Mouse (Mus musculus) lung, postnatal 10 days (tissue): Measurements from ENCODE around the gene Galnt13.
"Not testable (repeated sequence)": the region's sequence is repeated elsewhere in the genome, so short reads cannot be mapped to it uniquely, and the experiment has no call there.

Source experiments
- DNase-seq: peaks from one replicate; pipeline ENCODE4 v3.0.0; 2021

Gene Galnt13

DNA sequence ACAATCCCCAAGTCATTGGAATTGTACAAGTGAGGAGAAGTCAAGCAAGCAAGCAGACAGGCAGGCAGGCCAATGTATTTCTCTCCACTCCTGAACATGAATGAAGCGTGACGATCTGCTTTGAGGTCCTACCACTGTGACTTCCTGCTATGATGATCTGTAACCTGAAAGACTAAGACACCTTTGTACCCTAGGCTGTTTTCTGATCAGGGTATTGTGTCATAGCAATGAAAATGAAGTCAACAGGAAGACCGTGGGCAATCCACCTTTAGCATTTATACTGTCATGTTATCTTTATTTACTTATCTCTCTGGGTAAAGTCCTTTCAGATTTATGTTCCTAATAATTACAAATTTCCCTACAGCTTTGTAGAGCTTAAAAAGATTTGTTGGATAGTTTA lies 500.3 kb downstream of the Galnt13 start:
- no peak for DNase-seq

- DNase-seq: no peak
These were observed 501.2 kb downstream of the Galnt13 start for GRCm38 (mm10) chr2:54937306-54937705.

- DNase-seq: no peak
These were observed 502.0 kb downstream of the Galnt13 start for GRCm38 (mm10) chr2:54938075-54938474.

DNA sequence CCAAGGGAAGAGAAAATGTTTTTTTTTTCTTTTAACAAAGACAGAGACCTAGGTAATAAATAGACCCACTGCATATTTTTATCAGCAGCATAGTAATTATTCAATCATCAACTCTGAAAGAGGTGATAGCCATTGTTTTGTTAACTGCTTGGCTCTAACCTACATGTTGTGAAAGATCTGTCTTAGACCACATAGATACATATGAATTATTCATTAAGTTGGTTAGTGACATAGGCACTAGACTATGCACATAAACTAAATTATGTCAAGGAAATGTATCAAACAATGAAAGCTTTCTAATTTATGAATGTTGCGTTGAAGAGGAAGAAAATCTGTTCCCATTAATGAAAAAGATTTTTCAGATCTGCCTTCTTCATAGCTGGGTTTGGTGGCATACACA lies 507.3 kb downstream of the Galnt13 start:
- no peak for DNase-seq

DNA sequence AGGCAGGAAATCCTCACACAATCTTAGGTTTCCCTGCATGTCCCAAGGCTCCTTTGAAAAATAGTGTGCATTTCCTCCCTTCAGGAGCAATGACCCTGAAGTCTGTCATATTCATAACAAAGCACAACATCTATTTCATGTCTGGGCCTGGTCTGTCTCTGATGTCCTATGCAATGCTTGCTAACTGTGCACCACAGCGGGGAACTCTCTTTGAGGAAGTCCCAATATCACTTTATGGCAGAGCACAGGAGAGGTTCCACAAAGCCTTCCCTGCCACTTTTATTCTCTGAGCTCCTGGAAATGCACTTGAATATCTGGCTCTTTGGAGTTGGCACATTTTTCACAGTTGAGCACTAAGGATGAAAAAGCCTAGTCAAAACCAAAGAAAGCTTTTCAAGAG lies 547.7 kb downstream of the Galnt13 start:
- DNase-seq: no peak

DNA sequence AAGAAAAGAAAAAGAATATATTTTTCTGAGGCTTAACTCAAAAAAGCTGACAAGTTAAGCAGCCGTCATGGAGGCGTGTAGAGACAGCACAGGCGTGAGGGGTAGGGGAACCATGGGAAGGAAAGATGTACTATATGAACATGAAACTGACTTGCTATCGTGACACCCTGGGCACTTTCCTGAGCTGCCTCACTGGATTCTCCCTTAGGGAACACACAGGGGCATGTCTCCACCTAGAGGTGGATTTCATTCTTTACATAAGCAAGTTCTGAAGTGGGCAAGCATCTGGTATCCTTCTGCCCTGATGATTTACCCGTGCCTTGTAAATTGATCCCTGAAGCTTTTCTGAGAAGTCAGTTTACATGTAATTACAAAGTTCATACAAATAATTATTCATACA lies 586.4 kb downstream of the Galnt13 start:
- DNase-seq: not testable (repeated sequence)

DNA sequence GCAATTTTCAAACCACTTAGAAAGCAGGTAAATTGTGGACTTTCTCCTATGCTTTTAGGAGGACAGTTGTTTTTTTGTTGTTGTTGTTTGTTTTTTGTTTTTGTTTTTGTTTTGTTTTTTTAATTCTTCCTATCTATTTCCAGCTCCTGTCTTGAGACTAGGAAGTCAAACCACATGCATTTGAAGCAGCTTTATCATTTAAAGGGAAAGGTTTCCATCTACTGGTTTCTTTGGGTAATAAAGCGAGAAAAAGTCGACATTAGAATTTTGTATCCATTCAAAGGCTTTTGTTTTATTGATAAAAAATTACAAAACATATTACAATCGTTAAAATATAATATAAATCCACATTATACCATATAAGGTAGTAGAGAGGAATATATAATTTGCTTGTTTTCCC lies 598.5 kb downstream of the Galnt13 start:
- DNase-seq: no peak

DNA sequence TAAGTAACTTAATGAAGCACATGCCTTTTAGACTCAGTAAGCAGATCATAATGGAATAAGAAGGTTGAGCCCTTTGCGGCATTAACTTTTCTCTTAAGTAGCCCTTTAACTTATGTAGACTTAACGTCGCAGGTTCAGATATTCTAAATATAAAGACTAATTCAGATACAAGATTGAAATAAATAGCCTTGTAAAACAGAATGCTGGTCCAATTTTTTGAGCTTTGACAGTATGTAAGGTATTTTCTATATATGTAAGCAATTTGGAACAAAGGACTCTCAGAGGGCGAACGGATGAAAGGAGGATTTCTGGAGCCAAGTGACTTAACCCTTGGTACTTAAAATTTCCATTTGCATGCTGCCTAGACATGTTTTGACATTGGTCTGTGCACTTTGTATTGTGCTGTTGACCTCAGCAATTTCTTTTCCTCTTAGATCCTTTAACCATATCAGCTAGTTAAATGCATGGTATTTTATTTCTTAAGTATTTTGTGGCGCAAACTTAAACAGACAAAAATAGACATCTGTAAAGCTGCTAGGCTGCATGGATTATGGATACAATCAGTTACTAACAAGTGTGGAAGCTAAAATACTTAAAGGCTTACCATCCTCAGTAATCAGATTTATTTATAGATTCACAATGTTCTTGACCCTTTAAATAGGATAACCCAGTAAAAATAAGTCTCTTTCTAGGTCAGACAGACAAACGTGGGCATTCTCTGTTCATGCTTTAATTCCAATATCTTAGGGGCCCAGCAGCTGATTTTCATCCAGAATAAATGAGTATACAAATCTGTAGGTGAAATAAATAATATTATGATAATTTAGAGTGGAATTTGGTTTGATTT lies 629.6 kb downstream of the Galnt13 start:
- DNase-seq: no peak

GRCm38 (mm10) chr2:55085580-55085979 lies 649.5 kb downstream of the Galnt13 start:
- DNase-seq: no peak

DNA sequence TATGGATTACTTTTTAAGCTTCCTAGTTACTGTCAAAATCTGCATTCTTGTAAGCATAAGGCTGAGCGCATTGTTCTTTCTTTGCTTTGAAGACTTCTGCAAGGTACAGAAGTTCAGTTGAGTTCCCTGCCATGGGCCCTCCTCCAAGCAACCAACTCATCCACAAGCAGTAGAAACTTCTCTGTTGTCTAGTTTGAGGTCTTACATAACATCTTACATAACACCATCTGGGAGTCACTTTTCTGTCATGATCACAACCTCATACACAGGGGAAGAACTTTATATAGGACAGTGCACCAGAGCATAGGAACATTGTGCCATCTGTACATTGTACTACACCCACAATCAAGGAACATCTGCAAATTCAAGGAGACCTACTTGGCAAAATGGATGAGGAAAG lies 651.9 kb downstream of the Galnt13 start:
- no peak for DNase-seq

DNA sequence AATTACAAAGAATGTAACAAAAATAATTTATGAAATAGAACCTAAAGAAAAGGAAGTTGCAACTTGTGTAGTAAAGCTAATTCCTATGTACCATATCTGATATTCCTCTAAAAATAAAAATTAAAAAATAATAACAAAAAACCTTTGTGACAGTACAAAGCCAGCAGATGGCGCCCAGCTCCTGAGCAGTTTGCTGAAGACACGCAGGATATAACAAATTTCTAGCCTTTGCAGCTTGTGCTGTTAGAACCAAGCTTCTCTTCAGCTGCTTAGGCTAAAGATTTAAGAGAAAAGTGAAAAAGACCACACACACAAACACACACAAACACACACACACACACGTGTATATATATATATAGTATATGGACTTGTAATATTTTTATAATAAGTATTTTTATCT lies 654.2 kb downstream of the Galnt13 start:
- DNase-seq: no peak

GRCm38 (mm10) chr2:55091495-55091894 lies 655.4 kb downstream of the Galnt13 start:
- DNase-seq: no peak

- no peak for DNase-seq
These were observed 663.0 kb downstream of the Galnt13 start for GRCm38 (mm10) chr2:55099100-55099499.

- DNase-seq: no peak
These were observed 665.2 kb downstream of the Galnt13 start for GRCm38 (mm10) chr2:55101279-55101678.

GRCm38 (mm10) chr2:55103521-55103920 lies 667.4 kb downstream of the Galnt13 start:
- DNase-seq: no peak

GRCm38 (mm10) chr2:55107828-55108227 lies 671.7 kb downstream of the Galnt13 start:
- DNase-seq: no peak

DNA sequence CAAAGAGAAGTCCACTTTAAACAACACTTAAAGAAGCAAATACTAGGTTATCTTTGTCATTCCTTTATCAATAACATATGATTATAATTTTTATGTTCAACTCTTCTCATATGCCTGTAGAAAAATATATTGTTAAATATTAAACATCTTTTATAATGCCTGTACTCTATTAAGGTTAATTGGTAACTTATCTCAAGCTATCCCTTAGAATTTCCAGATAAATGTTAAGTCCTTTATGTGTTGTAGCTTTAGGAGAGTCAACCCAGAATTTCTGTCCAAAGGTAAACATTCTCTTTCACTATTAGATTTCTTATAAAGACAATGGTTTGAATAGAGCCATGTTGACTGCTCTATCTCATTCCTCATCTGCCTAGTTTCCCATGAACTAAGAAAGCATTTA lies 717.0 kb downstream of the Galnt13 start:
- DNase-seq: no peak

- DNase-seq: no peak
These were observed 728.7 kb downstream of the Galnt13 start for GRCm38 (mm10) chr2:55164781-55165180.
